Mouse (Mus musculus) midbrain, embryonic 14.5 days (tissue): ENCODE data around the gene Egln2. TPM values are rescaled to one million over a fixed set of nuclear protein-coding genes. Genes with fewer than 3 reads are reported as not detected.

Experiments used
- ATAC-seq: fragments of 200-750 bp; cut with Nextera tagmentation; 2 replicates; pipeline ENCODE4 v1.8.0; 2017; ENCODE audit warnings: moderate number of reproducible peaks, moderate library complexity; ENCODE audit not compliant: low FRiP score, low TSS enrichment
- DNase-seq: peaks from one replicate; pipeline ENCODE4 v3.0.0-alpha.2; 2015
- H3K27ac ChIP-seq: fragments of 300-500 bp; sonication (generic); replicated peaks from 2 replicates; pipeline ENCODE4 v1.5.1; 2014; ENCODE audit warnings: mild to moderate bottlenecking, low read depth, low read length, moderate library complexity
- H3K27me3 ChIP-seq: fragments of 300-500 bp; sonication (generic); 2 replicates; pipeline ENCODE4 v1.6.1; 2014; ENCODE audit warnings: low read length, control low read depth, mixed read lengths; ENCODE audit not compliant: control insufficient read depth, insufficient read depth
- H3K36me3 ChIP-seq: fragments of 300-500 bp; sonication (generic); 2 replicates; pipeline ENCODE4 v1.6.1; 2014; ENCODE audit warnings: low read length, control low read depth; ENCODE audit not compliant: control insufficient read depth, insufficient read depth
- H3K4me1 ChIP-seq: fragments of 300-500 bp; sonication (generic); 2 replicates; pipeline ENCODE4 v1.6.1; 2014; ENCODE audit warnings: mild to moderate bottlenecking, antibody characterized with exemption, low read length, control low read depth; ENCODE audit not compliant: control insufficient read depth, insufficient read depth
- H3K4me2 ChIP-seq: fragments of 300-500 bp; sonication (generic); 2 replicates; pipeline ENCODE4 v1.6.1; 2014; ENCODE audit warnings: mild to moderate bottlenecking, low read length, moderate library complexity
- H3K4me3 ChIP-seq: fragments of 300-500 bp; sonication (generic); replicated peaks from 2 replicates; pipeline ENCODE4 v1.5.1; 2014; ENCODE audit warnings: low read depth, low read length
- H3K9ac ChIP-seq: fragments of 300-500 bp; sonication (generic); replicated peaks from 2 replicates; pipeline ENCODE4 v1.6.1; 2014; ENCODE audit warnings: mild to moderate bottlenecking, low read length, moderate library complexity
- H3K9me3 ChIP-seq: fragments of 300-500 bp; sonication (generic); 2 replicates; pipeline ENCODE4 v1.6.1; 2016; ENCODE audit warnings: low read length, control low read depth, mixed read lengths; ENCODE audit not compliant: control insufficient read depth
- WGBS: fragments of 180-500 bp; shearing (Covaris S2); extraction: QIAGEN DNeasy Blood & Tissue Kit; methylation state at CpG from one replicate; pipeline ENCODE4 v1.1.7; 2014; 5-methylcytosine and 5-hydroxymethylcytosine counted together
- polyA plus RNA-seq: library from polyadenylated mRNA; unstranded; fragments of >200 nt; fragmentation: Nextera tagmentation; extraction: Ambion mirVana; gene quantifications from 2 replicates; pipeline ENCODE4 v1.2.1, GENCODE M21; 2014

The Egln2 gene
- polyA plus RNA-seq, 1 experiment from 2014 or later: 57.3 TPM

DNA sequence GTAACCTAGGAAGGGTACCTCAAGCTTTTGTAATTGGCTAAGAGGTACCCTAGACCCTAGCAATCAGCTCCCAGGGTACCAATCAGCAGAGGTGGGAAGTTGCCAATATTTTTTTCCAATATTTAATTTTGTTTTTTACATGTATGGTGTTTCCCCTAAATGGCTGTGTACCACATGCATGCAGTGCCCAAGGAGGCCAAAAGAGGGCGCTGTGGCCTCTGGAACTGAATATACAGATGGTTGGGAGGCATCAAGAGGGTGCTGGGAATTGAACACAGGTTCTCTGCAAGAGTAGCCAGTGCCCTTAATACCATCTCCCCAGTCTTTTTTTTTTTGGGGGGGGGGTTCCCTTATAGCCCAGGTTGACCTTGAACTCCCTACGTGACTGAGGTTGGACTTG lies 35.2 kb downstream of the Egln2 start:
- Histone ChIP-seq H3K4me3 (no peak overlapping the region), H3K4me2 (no peak overlapping the region), H3K9ac (no peak overlapping the region), H3K27ac (no peak overlapping the region), H3K36me3 (no peaks in the 10 kb centered on the region), H3K9me3 (no peaks in the 10 kb centered on the region), H3K27me3 (no peaks in the 10 kb centered on the region), H3K4me1 (no peaks in the 10 kb centered on the region)
- 72% methylated on average over 2 of the region's 2 CpGs for WGBS
- ATAC-seq (no peak), DNase-seq (no peak)

GRCm38 (mm10) chr7:27130521-27131370 lies 35.9 kb downstream of the Egln2 start:
- Histone ChIP-seq H3K4me2 (no peak overlapping the region), H3K9me3 (no peaks in the 10 kb centered on the region), H3K4me3 (no peak overlapping the region), H3K4me1 (no peaks in the 10 kb centered on the region), H3K36me3 (no peaks in the 10 kb centered on the region), H3K27me3 (no peaks in the 10 kb centered on the region), H3K27ac (no peak overlapping the region), H3K9ac (no peak overlapping the region)
- DNase-seq (no peak), ATAC-seq (no peak)
- 90% methylated on average over 22 of the region's 22 CpGs for WGBS

GRCm38 (mm10) chr7:27129811-27130210 lies 36.8 kb downstream of the Egln2 start:
- H3K4me1 ChIP-seq: no peaks in the 10 kb centered on the region
- H3K27me3 ChIP-seq: no peaks in the 10 kb centered on the region
- 92% methylated on average over 12 of the region's 12 CpGs for WGBS
- H3K4me3 ChIP-seq: no peak overlapping the region
- H3K4me2 ChIP-seq: no peak overlapping the region
- DNase-seq: no peak
- H3K9ac ChIP-seq: no peak overlapping the region
- no peaks in the 10 kb centered on the region for H3K9me3 ChIP-seq
- no peaks in the 10 kb centered on the region for H3K36me3 ChIP-seq
- no peak overlapping the region for H3K27ac ChIP-seq
- ATAC-seq: no peak

GRCm38 (mm10) chr7:27128946-27129345 lies 37.7 kb downstream of the Egln2 start:
- Histone ChIP-seq H3K4me2 (no peak overlapping the region), H3K27me3 (no peaks in the 10 kb centered on the region), H3K9ac (no peak overlapping the region), H3K9me3 (no peaks in the 10 kb centered on the region), H3K36me3 (no peaks in the 10 kb centered on the region), H3K4me1 (no peaks in the 10 kb centered on the region), H3K4me3 (no peak overlapping the region), H3K27ac (no peak overlapping the region)
- ATAC-seq (no peak), DNase-seq (no peak)
- WGBS: 94% methylated on average over 13 of the region's 13 CpGs

GRCm38 (mm10) chr7:27128162-27128561 lies 38.4 kb downstream of the Egln2 start:
- Histone ChIP-seq H3K4me2 (no peak overlapping the region), H3K9me3 (no peaks in the 10 kb centered on the region), H3K9ac (no peak overlapping the region), H3K4me3 (no peak overlapping the region), H3K4me1 (no peaks in the 10 kb centered on the region), H3K36me3 (no peaks in the 10 kb centered on the region), H3K27ac (no peak overlapping the region), H3K27me3 (no peaks in the 10 kb centered on the region)
- WGBS: 49% methylated on average over 3 of the region's 3 CpGs
- ATAC-seq: no peak
- peak; percentile 47 for DNase-seq

DNA sequence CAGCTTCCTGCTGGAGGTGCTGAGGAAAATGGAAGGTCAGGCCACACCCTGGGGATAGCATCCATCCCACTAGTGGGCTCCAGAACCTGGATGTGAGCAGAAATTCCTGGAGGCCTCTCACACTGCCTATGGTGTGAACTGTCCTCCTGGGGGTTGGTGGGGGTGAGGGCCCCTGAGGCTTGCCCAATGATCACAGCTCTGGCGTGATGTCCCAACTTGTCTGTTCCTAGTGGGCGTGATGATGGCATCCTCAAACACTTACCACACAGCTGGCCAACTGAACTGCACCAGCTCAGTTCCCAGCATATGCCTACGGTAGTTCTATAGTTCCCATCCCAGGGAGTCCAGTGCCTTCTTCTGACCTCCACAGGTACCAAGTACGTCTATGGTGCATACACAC lies 41.6 kb downstream of the Egln2 start:
- H3K27me3 ChIP-seq: no peaks in the 10 kb centered on the region
- no peak overlapping the region for H3K27ac ChIP-seq
- no peak for DNase-seq
- no peaks in the 10 kb centered on the region for H3K4me1 ChIP-seq
- no peak overlapping the region for H3K4me2 ChIP-seq
- no peak overlapping the region for H3K4me3 ChIP-seq
- no peaks in the 10 kb centered on the region for H3K9me3 ChIP-seq
- no peak overlapping the region for H3K9ac ChIP-seq
- no peak for ATAC-seq
- no peaks in the 10 kb centered on the region for H3K36me3 ChIP-seq
- 91% methylated on average over 4 of the region's 4 CpGs for WGBS

DNA sequence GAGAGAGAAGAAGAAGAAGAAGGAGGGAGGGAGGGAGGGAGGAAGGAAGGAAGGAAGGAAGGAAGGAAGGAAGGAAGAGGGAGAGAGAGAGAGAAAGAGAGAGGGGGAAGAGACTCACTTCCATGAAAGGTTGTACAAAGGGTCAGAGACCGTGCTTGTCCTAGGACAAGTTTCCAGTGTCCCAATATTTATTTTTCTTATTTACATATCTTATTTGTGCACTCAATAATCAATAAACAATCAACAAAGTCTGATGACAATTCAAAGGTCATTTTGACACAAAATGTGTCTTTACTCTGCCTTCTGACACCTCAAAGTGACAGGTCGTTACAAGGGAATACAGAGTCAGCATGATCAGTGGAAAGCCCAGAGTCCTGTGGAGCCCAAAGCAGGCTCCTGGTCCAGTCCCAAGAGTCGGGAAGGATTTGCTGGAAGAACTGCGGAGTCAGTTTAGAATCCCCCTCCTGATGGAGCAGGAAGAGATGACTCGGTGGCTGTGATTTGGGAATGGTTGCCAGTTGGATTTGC lies 42.2 kb downstream of the Egln2 start:
- Histone ChIP-seq H3K4me1 (no peaks in the 10 kb centered on the region), H3K27ac (no peak overlapping the region), H3K27me3 (no peaks in the 10 kb centered on the region), H3K9me3 (no peaks in the 10 kb centered on the region), H3K4me3 (no peak overlapping the region), H3K36me3 (no peaks in the 10 kb centered on the region), H3K9ac (no peak overlapping the region), H3K4me2 (no peak overlapping the region)
- ATAC-seq: no peak
- WGBS: 81% methylated on average over 5 of the region's 5 CpGs
- no peak for DNase-seq

DNA sequence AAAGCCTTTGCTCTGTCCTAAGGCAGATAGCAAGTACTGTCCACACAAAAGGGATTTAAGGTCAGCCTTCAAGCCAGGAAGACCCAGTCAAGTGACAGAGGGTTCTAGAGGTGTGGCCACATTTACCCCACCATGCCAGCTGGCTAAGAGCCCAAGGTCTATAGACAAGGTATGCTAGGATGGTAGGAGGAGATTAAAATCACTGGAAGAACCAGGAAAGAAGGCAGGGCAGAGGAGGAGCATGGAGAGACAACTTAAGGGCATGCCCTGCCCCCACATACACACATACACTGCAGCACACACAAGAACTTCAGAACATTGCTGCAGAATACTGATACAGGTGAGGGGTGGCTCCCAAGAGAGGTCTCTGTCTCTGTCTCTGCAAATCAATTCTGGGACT lies 46.9 kb downstream of the Egln2 start, which contains the start of gene Cyp2f2:
Cyp2f2 (plus strand) TSS at position 234 of the 400 bp plus-strand sequence.
- no peaks in the 10 kb centered on the region for H3K27me3 ChIP-seq
- no peak within 1 kb of the TSS for H3K4me2 ChIP-seq
- no peaks in the 10 kb centered on the region for H3K36me3 ChIP-seq
- no peak within 1 kb of the TSS for H3K27ac ChIP-seq
- DNase-seq (no peak), ATAC-seq (no peak)
- no peaks in the 10 kb centered on the region for H3K9me3 ChIP-seq
- no peak within 1 kb of the TSS for H3K9ac ChIP-seq
- no peaks in the 10 kb centered on the region for H3K4me1 ChIP-seq
- no peak within 1 kb of the TSS for H3K4me3 ChIP-seq

DNA sequence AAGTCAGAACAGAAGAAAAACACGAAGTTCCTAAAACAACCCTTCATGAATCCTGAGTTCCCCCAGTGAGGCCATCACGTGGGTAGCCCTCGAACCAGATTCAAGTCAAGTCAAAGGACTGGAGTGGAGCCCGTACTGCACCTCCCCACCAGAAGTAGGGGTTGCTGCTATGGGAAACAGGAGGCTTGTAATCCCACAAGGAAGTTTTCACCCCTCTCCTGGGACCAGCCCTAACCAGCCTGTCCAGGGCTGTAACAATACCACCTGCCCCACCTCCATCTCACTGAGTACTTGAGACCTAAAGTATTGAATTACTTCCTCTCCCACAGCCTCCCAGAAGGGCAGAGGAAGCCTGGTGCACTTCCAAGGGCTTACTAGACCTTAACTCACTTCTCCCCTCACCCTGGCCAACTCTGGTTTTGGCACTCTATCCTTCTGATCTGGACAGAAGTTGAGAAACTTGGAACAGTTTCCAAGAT lies 48.5 kb downstream of the Egln2 start:
- 76% methylated on average over 4 of the region's 4 CpGs for WGBS

More for the DNA sequence above, 48.5 kb downstream of the Egln2 start:
- no peaks in the 10 kb centered on the region for H3K36me3 ChIP-seq
- H3K9me3 ChIP-seq: no peaks in the 10 kb centered on the region
- H3K4me1 ChIP-seq: no peaks in the 10 kb centered on the region
- no peak overlapping the region for H3K4me2 ChIP-seq
- H3K27ac ChIP-seq: no peak overlapping the region
- no peak overlapping the region for H3K9ac ChIP-seq
- H3K27me3 ChIP-seq: no peaks in the 10 kb centered on the region
- DNase-seq (no peak), ATAC-seq (no peak)
- no peak overlapping the region for H3K4me3 ChIP-seq
